ENCODE assay signal across 29 mouse cellular contexts in genomic region chr10:10224582-10225144, GRCm38 (mm10).
DNase-seq lines count a peak whose midpoint lies in the region; ATAC-seq and TF ChIP-seq lines count a peak whose summit lies in the region.
"Had no signal": no experiment of that assay in that cellular context is flagged by ENCODE, and none has a peak within 500 bp of the region (broad histone marks: within the 10 kb centered on the region; RNA-seq: fewer than 3 reads in every experiment).

No protein-coding gene starts in this region.

- no peak overlapping the region for H3K27ac ChIP-seq in layer of hippocampus, adult 2 months
- H3K27ac ChIP-seq: forebrain, embryonic 12.5 days; heart, embryonic 10.5 days; heart, embryonic 15.5 days; hindbrain, embryonic 13.5 days; kidney, embryonic 15.5 days; limb, embryonic 12.5 days; lung, embryonic 15.5 days; midbrain, embryonic 13.5 days had no signal

- no peak overlapping the region for H3K4me3 ChIP-seq in layer of hippocampus, adult 2 months
- H3K4me3 ChIP-seq: erythroblast, embryonic 14.5 days; forebrain, embryonic 12.5 days; heart, embryonic 10.5 days; heart, embryonic 15.5 days; hindbrain, embryonic 13.5 days; kidney, embryonic 15.5 days; limb, embryonic 12.5 days; lung, embryonic 15.5 days; megakaryocyte, embryonic 14.5 days; midbrain, embryonic 13.5 days had no signal

- DNase-seq in 3T3-L1 (ENCODE audit: low read depth, low spot score), result peak; percentile 80
- DNase-seq in CD4-positive, CD25-positive, alpha-beta regulatory T cell, adult 2 months (ENCODE audit: low read depth, low spot score), result peak; percentile 56
- DNase-seq in Muller cell, postnatal 12 days (ENCODE audit: inconsistent ontology term), result peak; percentile 5
- no peak for DNase-seq in layer of hippocampus, adult 2 months (ENCODE audit: low spot score in 2 of 2)
- no peak for DNase-seq in kidney, postnatal 14 days
- no peak for DNase-seq in heart, postnatal 14 days
- no peak for DNase-seq in kidney, postnatal 36 days
- DNase-seq: adrenal gland, postnatal 36 days; cerebellum, adult 2 months; cerebellum, postnatal 14 days; forebrain, postnatal 0 days; gastrocnemius, postnatal 10 days; heart, postnatal 36 days; kidney, adult 18-20 months; kidney, postnatal 4 days; lung, postnatal 36 days; right cerebral cortex, postnatal 14 days; thymus, postnatal 4 days had no signal

- ATAC-seq in granulocyte monocyte progenitor cell, adult 5-6 weeks (replicated peaks; ENCODE audit: poor library complexity, severe bottlenecking), result peak; percentile 61
- ATAC-seq: forebrain, postnatal 0 days; midbrain, embryonic 13.5 days had no signal

- no peak for TF ChIP-seq CTCF in layer of hippocampus, adult 2 months (conservative IDR thresholded peaks at IDR 0.05)

- intact Hi-C loops in heart, postnatal 14 days (cut with DNase I), result no loop called here

Comparison
In these comparisons a context has a peak if more than half of its experiments do, and no peak if none do; other contexts are left out.
1. DNase-seq: peak in 3T3-L1 (single experiment), CD4-positive, CD25-positive, alpha-beta regulatory T cell, adult 2 months (single experiment) and Muller cell, postnatal 12 days (single experiment); none in layer of hippocampus, adult 2 months (0 of 2), kidney, postnatal 14 days (single experiment), heart, postnatal 14 days (0 of 2) and kidney, postnatal 36 days (0 of 2).